Mouse (Mus musculus): ENCODE measurements around the gene Bcdin3d. TPM values are rescaled to one million over a fixed set of nuclear protein-coding genes. Genes with fewer than 3 reads are reported as not detected.

The Bcdin3d gene
- total RNA-seq (2023), result 10 to 100 TPM in 1 of 2 experiments, 1 to 10 TPM in 1; 8.0 to 11.9 TPM

DNA sequence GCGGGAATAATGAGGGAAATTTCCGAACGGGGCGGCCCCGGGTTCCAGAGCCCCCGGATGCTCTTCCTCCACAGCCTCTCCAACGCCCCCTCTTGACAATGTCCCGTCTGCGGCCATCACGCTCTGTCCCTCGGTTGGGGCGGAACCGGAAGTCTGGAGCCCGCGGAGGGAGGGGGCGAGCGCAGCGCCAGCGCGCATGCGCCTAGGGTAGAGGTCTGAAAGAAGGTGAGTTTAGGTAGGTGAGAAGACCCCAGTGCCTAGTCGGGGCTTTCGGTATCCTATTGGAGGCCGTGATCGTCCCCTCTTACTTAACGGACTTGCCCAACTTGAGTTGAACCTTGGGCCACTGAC lies at the start of gene Bcdin3d:
TSS of gene Bcdin3d (minus strand) at position 155 of the 351 bp plus-strand sequence.

DNA sequence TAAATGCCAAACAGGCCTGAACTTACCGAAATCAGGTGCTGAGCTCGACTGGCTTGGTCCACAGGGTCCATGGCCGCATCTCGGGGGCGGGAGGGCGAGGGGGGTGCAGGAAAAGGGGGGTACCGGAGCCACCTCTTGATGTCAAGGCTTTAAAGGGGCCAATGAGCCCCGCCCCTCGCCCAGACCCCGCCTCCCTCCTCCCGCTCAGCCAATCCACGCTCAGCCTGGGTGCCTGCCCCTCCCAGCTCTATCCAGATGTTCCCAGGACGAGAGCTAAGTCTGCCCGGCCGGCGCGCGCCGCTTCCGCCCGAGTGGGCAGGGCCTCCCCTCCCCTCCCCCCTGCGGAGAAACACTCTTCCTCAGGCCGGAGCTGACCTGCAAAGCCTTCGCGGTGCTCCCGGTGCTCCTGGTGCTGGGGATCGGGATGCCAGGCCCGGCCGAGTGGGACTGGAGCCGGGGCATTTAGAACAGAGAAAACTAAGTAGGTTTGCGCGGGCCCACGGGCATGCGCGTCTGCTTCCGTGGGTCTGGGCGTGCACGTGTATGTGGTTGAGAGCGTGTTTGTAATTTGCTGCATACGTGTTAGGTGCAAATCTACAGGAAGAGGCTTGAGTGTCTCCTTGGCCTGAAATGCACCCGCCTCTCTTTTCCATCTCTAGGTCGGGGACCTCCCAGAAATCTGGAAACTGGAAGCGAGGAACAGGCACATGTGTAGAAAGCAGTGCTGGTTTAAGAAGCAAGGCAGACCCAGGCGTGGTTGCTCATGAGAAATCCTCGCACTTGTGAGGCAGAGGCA lies 16.7 kb downstream of the Bcdin3d start, which contains the start of gene Nckap5l:
TSS of gene Nckap5l (minus strand) at position 143 of the 796 bp plus-strand sequence.

Other genes starting within 250 kb of the Bcdin3d start
- gene Kcnh3, start 249.9 kb downstream of the Bcdin3d start, total RNA-seq (2023), result 1 to 10 TPM; 2.4 to 4.1 TPM
- gene Mcrs1, start 222.8 kb downstream of the Bcdin3d start, total RNA-seq (2023), result 100 to 1,000 TPM; 103 to 112 TPM
- 10 to 100 TPM; 21.3 to 29.8 TPM for gene Prpf40b, start 179.6 kb downstream of the Bcdin3d start, total RNA-seq (2023)
- gene Fam186b, start 178.8 kb downstream of the Bcdin3d start, total RNA-seq (2023), result not detected
- gene Fmnl3, start 104.2 kb downstream of the Bcdin3d start, total RNA-seq (2023), result 100 to 1,000 TPM; 129 to 150 TPM
- gene Tmbim6, start 81.8 kb downstream of the Bcdin3d start, total RNA-seq (2023), result 100 to 1,000 TPM; 432 to 442 TPM
- 1 to 10 TPM; 6.8 to 8.1 TPM for gene Nckap5l, start 17.0 kb downstream of the Bcdin3d start, total RNA-seq (2023)
- gene Faim2, start 53.4 kb upstream of the Bcdin3d start, total RNA-seq (2023), result not detected
- gene Aqp2, start 104.3 kb upstream of the Bcdin3d start, total RNA-seq (2023), result not detected
- not detected for gene Aqp5, start 116.1 kb upstream of the Bcdin3d start, total RNA-seq (2023)
- not detected for gene Aqp6, start 126.7 kb upstream of the Bcdin3d start, total RNA-seq (2023)
- 1 to 10 TPM; 4.6 to 6.1 TPM for gene Racgap1, start 176.9 kb upstream of the Bcdin3d start, total RNA-seq (2023)
- gene Asic1, start 195.6 kb upstream of the Bcdin3d start, total RNA-seq (2023), result not detected
- gene Smarcd1, start 227.4 kb upstream of the Bcdin3d start, total RNA-seq (2023), result 10 to 100 TPM; 60.5 to 72.8 TPM
- gene Gm17349, start 230.8 kb upstream of the Bcdin3d start, total RNA-seq (2023), result 1 to 10 TPM; 6.1 to 6.7 TPM
- gene Gpd1, start 242.8 kb upstream of the Bcdin3d start, total RNA-seq (2023), result under 1 TPM; 0.67 to 0.98 TPM

Data from B cell, adult 67 days (primary cell).